Mouse (Mus musculus): ENCODE data around the gene Gli1. TPM values are rescaled to one million over a fixed set of nuclear protein-coding genes. Genes with fewer than 3 reads are reported as not detected.

The Gli1 gene
- total and polyA plus RNA-seq, 3 experiments: 0.91 to 2.4 (median 0.96) TPM

- Histone ChIP-seq H3K36me3 (ENCODE audit: control insufficient read depth, insufficient read depth, low read length) (no peaks in the 10 kb centered on the region), H3K27ac (no peak overlapping the region), H3K27me3 (ENCODE audit: control insufficient read depth, insufficient read depth, low read length) (no peaks in the 10 kb centered on the region), H3K9ac (ENCODE audit: low read depth, low read length) (peak overlapping the region; percentile 37; the same call in 1 of the 2 replicates), H3K4me3 (no peak overlapping the region), H3K4me1 (ENCODE audit: control insufficient read depth, insufficient read depth, low read length) (no peaks in the 10 kb centered on the region), H3K79me2 (replicated peaks; ENCODE audit: control insufficient read depth, insufficient read depth, low read length) (no peaks in the 10 kb centered on the region)
- TF ChIP-seq EP300 (IDR thresholded peaks at IDR 0.05; ENCODE audit: insufficient read depth, low read depth, low read length) (no peak), CTCF (IDR thresholded peaks at IDR 0.05) (peak; percentile 88), POLR2A (IDR thresholded peaks at IDR 0.05; ENCODE audit: insufficient read depth, low read depth, low read length) (no peak)
- DNase-seq: peak; percentile 65 to 72
- intact Hi-C loops (cut with DNase I): loop anchor here (5.0 kb wide), 1 partner anchor 72 kb away; no protein-coding TSS in a partner anchor
- WGBS: 13% methylated on average over 24 of the region's 24 CpGs
These were observed 9.0 kb upstream of the Gli1 start for GRCm38 (mm10) chr10:127350594-127351284.

- WGBS: 66% methylated on average over 8 of the region's 8 CpGs
- intact Hi-C loops (cut with DNase I): loop anchor here (5.0 kb wide), 1 partner anchor 72 kb away; no protein-coding TSS in a partner anchor
- H3K27ac ChIP-seq: no peak overlapping the region
These were observed 8.0 kb upstream of the Gli1 start for GRCm38 (mm10) chr10:127349810-127350209.

GRCm38 (mm10) chr10:127348957-127349356 is 7.2 kb upstream of the Gli1 start:
- H3K4me3 ChIP-seq: no peak overlapping the region
- TF ChIP-seq POLR2A (IDR thresholded peaks at IDR 0.05; ENCODE audit: insufficient read depth, low read depth, low read length) (no peak), CTCF (IDR thresholded peaks at IDR 0.05) (peak; percentile 47)
- H3K27me3 ChIP-seq (ENCODE audit: control insufficient read depth, insufficient read depth, low read length): no peaks in the 10 kb centered on the region
- DNase-seq: no peak
- H3K79me2 ChIP-seq (replicated peaks; ENCODE audit: control insufficient read depth, insufficient read depth, low read length): no peaks in the 10 kb centered on the region
- H3K4me1 ChIP-seq (ENCODE audit: control insufficient read depth, insufficient read depth, low read length): no peaks in the 10 kb centered on the region
- H3K27ac ChIP-seq: no peak overlapping the region
- H3K36me3 ChIP-seq (ENCODE audit: control insufficient read depth, insufficient read depth, low read length): no peaks in the 10 kb centered on the region
- intact Hi-C loops (cut with DNase I): no loop called here
- no peak overlapping the region for H3K9ac ChIP-seq (ENCODE audit: low read depth, low read length)
- 63% methylated on average over 4 of the region's 4 CpGs for WGBS

More at GRCm38 (mm10) chr10:127349810-127350209, 8.0 kb upstream of the Gli1 start:
- Histone ChIP-seq H3K9ac (ENCODE audit: low read depth, low read length) (no peak overlapping the region), H3K79me2 (replicated peaks; ENCODE audit: control insufficient read depth, insufficient read depth, low read length) (no peaks in the 10 kb centered on the region), H3K4me3 (no peak overlapping the region), H3K4me1 (ENCODE audit: control insufficient read depth, insufficient read depth, low read length) (no peaks in the 10 kb centered on the region), H3K27me3 (ENCODE audit: control insufficient read depth, insufficient read depth, low read length) (no peaks in the 10 kb centered on the region), H3K36me3 (ENCODE audit: control insufficient read depth, insufficient read depth, low read length) (no peaks in the 10 kb centered on the region)
- no peak for DNase-seq
- TF ChIP-seq CTCF (IDR thresholded peaks at IDR 0.05) (no peak), POLR2A (IDR thresholded peaks at IDR 0.05; ENCODE audit: insufficient read depth, low read depth, low read length) (no peak), EP300 (IDR thresholded peaks at IDR 0.05; ENCODE audit: insufficient read depth, low read depth, low read length) (no peak)

- TF ChIP-seq POLR2A (IDR thresholded peaks at IDR 0.05; ENCODE audit: insufficient read depth, low read depth, low read length) (no peak), CTCF (IDR thresholded peaks at IDR 0.05) (no peak), EP300 (IDR thresholded peaks at IDR 0.05; ENCODE audit: insufficient read depth, low read depth, low read length) (no peak)
These were observed 4.4 kb upstream of the Gli1 start for GRCm38 (mm10) chr10:127346173-127346572.

DNA sequence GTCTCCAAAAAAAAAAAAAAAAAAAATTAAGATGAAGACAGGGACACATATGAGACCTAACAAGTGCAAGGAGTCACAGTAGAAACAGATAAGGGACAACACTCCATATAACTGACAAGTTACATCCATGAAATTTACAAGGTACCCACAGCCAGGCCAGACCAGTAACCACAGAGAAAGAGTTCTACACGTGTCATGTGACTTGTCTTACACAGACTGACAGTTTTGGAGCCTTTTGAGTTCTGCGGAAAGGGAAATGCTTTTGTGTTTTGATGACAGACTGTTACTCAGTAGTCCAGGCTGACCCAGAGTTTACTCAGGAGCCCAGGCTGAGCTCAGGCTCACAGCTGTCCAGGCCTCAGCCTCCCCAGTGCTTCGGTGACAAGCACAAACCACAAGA is 1.3 kb upstream of the Gli1 start:
- no peak for DNase-seq
- WGBS: 73% methylated on average over 3 of the region's 3 CpGs
- Histone ChIP-seq H3K79me2 (replicated peaks; ENCODE audit: control insufficient read depth, insufficient read depth, low read length) (no peaks in the 10 kb centered on the region), H3K4me1 (ENCODE audit: control insufficient read depth, insufficient read depth, low read length) (peaks cover 2% of the 10 kb centered on the region; the same call in 1 of the 2 replicates), H3K9ac (ENCODE audit: low read depth, low read length) (no peak overlapping the region), H3K4me3 (no peak overlapping the region), H3K27ac (no peak overlapping the region), H3K27me3 (ENCODE audit: control insufficient read depth, insufficient read depth, low read length) (no peaks in the 10 kb centered on the region), H3K36me3 (ENCODE audit: control insufficient read depth, insufficient read depth, low read length) (no peaks in the 10 kb centered on the region)
- TF ChIP-seq POLR2A (IDR thresholded peaks at IDR 0.05; ENCODE audit: insufficient read depth, low read depth, low read length) (no peak), CTCF (IDR thresholded peaks at IDR 0.05) (no peak), EP300 (IDR thresholded peaks at IDR 0.05; ENCODE audit: insufficient read depth, low read depth, low read length) (no peak)
- intact Hi-C loops (cut with DNase I): loop anchor here (5.0 kb wide), 1 partner anchor 166 kb away; no protein-coding TSS in a partner anchor

More at GRCm38 (mm10) chr10:127346173-127346572, 4.4 kb upstream of the Gli1 start:
- H3K36me3 ChIP-seq (ENCODE audit: control insufficient read depth, insufficient read depth, low read length): no peaks in the 10 kb centered on the region
- no peak overlapping the region for H3K27ac ChIP-seq
- peaks cover 2% of the 10 kb centered on the region; the same call in 1 of the 2 replicates for H3K4me1 ChIP-seq (ENCODE audit: control insufficient read depth, insufficient read depth, low read length)
- H3K9ac ChIP-seq (ENCODE audit: low read depth, low read length): no peak overlapping the region
- 69% methylated on average over 3 of the region's 3 CpGs for WGBS
- intact Hi-C loops (cut with DNase I): no loop called here
- DNase-seq: no peak
- no peaks in the 10 kb centered on the region for H3K79me2 ChIP-seq (replicated peaks; ENCODE audit: control insufficient read depth, insufficient read depth, low read length)
- H3K4me3 ChIP-seq: no peak overlapping the region
- no peaks in the 10 kb centered on the region for H3K27me3 ChIP-seq (ENCODE audit: control insufficient read depth, insufficient read depth, low read length)

GRCm38 (mm10) chr10:127341360-127341690 is 449 bp downstream of the Gli1 start:
- peaks cover 2% of the 10 kb centered on the region; the same call in 1 of the 2 replicates for H3K4me1 ChIP-seq (ENCODE audit: control insufficient read depth, insufficient read depth, low read length)
- H3K4me3 ChIP-seq: peak overlapping the region; percentile 39
- intact Hi-C loops (cut with DNase I): loop anchor here (5.0 kb wide), 1 partner anchor 164 kb away; no protein-coding TSS in a partner anchor
- DNase-seq: no peak
- H3K9ac ChIP-seq (ENCODE audit: low read depth, low read length): no peak overlapping the region
- TF ChIP-seq POLR2A (IDR thresholded peaks at IDR 0.05; ENCODE audit: insufficient read depth, low read depth, low read length) (no peak), EP300 (IDR thresholded peaks at IDR 0.05; ENCODE audit: insufficient read depth, low read depth, low read length) (no peak), CTCF (IDR thresholded peaks at IDR 0.05) (no peak)
- H3K27ac ChIP-seq: peak overlapping the region; percentile 15; the same call in 1 of the 2 replicates
- H3K79me2 ChIP-seq (replicated peaks; ENCODE audit: control insufficient read depth, insufficient read depth, low read length): no peaks in the 10 kb centered on the region
- 1% methylated on average over 10 of the region's 11 CpGs for WGBS
- H3K36me3 ChIP-seq (ENCODE audit: control insufficient read depth, insufficient read depth, low read length): no peaks in the 10 kb centered on the region
- no peaks in the 10 kb centered on the region; the same call in 1 of the 2 replicates for H3K27me3 ChIP-seq (ENCODE audit: control insufficient read depth, insufficient read depth, low read length)

All from heart, adult 2 months (tissue).